8 mouse cellular contexts compared by ENCODE assay signal in the genomic region with DNA sequence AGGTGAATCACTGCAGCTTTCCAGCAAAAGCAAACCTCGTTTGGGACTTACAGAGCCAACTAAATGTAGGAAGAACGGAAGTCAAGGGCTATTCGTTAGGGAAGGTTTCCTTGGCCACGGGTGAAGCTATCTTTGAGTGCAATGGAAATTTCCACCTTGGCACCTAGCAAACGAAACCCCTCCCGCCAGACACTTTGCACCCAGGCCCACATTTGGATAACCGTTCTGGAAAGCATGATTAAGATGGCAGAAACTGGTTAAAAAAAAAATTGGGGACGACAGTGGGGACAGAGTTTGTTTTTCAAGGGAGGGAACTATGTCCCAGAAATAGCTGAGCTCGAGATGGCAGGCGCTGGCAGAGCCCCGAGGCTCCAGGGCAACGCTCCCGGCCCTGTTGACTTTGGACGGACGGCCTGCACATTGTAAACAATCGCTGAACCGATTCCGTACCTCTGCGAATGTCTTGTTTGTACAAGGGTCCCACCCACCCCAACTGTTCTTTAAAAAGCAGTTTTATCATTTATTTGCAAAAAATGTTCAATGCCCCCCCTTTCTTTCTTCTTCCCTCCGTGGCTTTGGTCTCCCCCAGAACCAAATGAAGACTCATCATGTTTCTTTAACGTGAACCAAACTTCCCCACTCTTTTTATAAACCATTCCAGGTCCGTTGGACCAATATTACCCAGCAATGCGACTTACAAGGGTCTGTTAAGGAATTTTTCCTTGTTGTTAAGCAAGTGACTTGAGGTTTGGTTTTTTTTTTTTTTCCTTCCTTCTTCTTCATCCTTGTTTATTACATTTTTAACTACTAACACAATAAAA. TPM values are rescaled to one million over a fixed set of nuclear protein-coding genes. Genes with fewer than 3 reads are reported as not detected.
A peak's percentile ranks its signal among the peaks of the same experiment; 100 is the strongest.
DNase-seq lines count a peak whose midpoint lies in the region; ATAC-seq lines count a peak whose summit lies in the region.

No protein-coding gene starts in this region.

- H3K9me3 ChIP-seq in intestine, embryonic 14.5 days (ENCODE audit: control insufficient read depth, low read length): no peaks in the 10 kb centered on the region
- no peaks in the 10 kb centered on the region for H3K9me3 ChIP-seq in liver, embryonic 12.5 days (replicated peaks)

- H3K4me2 ChIP-seq in intestine, embryonic 14.5 days (ENCODE audit: low read length): peak overlapping the region; percentile 49
- peak overlapping the region; percentile 55 for H3K4me2 ChIP-seq in liver, embryonic 12.5 days

- peak; percentile 25 for DNase-seq in adrenal gland, postnatal 14 days
- DNase-seq in cerebellum, adult 9-10 months: peak; percentile 16
- DNase-seq in gastrocnemius, postnatal 25 days: peak; percentile 30
- no peak for DNase-seq in intestine, embryonic 14.5 days (ENCODE audit: low spot score)
- DNase-seq in neural tube, embryonic 10.5 days (ENCODE audit: extremely low spot score, low spot score): peak; percentile 23
- no peak for DNase-seq in frontal cortex, postnatal 36 days (ENCODE audit: low spot score in 2 of 2)

- peak overlapping the region; percentile 85 for H3K27ac ChIP-seq in intestine, embryonic 14.5 days (ENCODE audit: low read depth)
- H3K27ac ChIP-seq in liver, embryonic 12.5 days: peak overlapping the region; percentile 28

- no peak for ATAC-seq in intestine, embryonic 14.5 days (replicated peaks; ENCODE audit: low FRiP score, low TSS enrichment, low read depth)
- ATAC-seq in liver, embryonic 12.5 days: no peak
- ATAC-seq in erythroblast, adult 5-6 weeks (replicated peaks; ENCODE audit: low FRiP score, poor library complexity, severe bottlenecking): no peak

- H3K4me1 ChIP-seq in intestine, embryonic 14.5 days (replicated peaks; ENCODE audit: control insufficient read depth, insufficient read depth, low read length): peaks cover 14% of the 10 kb centered on the region
- H3K4me1 ChIP-seq in liver, embryonic 12.5 days: peaks cover 11% of the 10 kb centered on the region

- H3K27me3 ChIP-seq in intestine, embryonic 14.5 days (replicated peaks; ENCODE audit: control insufficient read depth, insufficient read depth, low read length): no peaks in the 10 kb centered on the region
- peaks cover 10% of the 10 kb centered on the region for H3K27me3 ChIP-seq in liver, embryonic 12.5 days (replicated peaks)

- H3K4me3 ChIP-seq in intestine, embryonic 14.5 days (ENCODE audit: low read depth, low read length): peak overlapping the region; percentile 22
- H3K4me3 ChIP-seq in liver, embryonic 12.5 days: no peak overlapping the region

- no peak overlapping the region for H3K9ac ChIP-seq in intestine, embryonic 14.5 days (ENCODE audit: low read length)
- no peak overlapping the region for H3K9ac ChIP-seq in liver, embryonic 12.5 days

- no peaks in the 10 kb centered on the region for H3K36me3 ChIP-seq in intestine, embryonic 14.5 days (ENCODE audit: control insufficient read depth, insufficient read depth, low read length)
- no peaks in the 10 kb centered on the region for H3K36me3 ChIP-seq in liver, embryonic 12.5 days

- WGBS in intestine, embryonic 14.5 days: 14% methylated on average over 23 of the region's 23 CpGs
- whole genome bisulfite sequencing in liver, embryonic 12.5 days (ENCODE audit: insufficient replicate concordance): 34% methylated on average over 23 of the region's 23 CpGs

RNA-seq across cellular contexts. Expression of a gene that starts 57.5 kb away (rescaled TPM):
- total RNA-seq in adrenal gland, postnatal 14 days (2021): not detected in 2 replicates
- total RNA-seq in gastrocnemius, postnatal 25 days (2021): under 1 TPM; 0.08 TPM
- polyA plus RNA-seq in intestine, embryonic 14.5 days (2014; fragmentation: Nextera tagmentation; extraction: Ambion mirVana): not detected in 2 replicates
- polyA plus RNA-seq in liver, embryonic 12.5 days (2016; fragmentation: Nextera tagmentation; extraction: Ambion mirVana): not detected in 2 replicates
- not detected in 2 replicates for total RNA-seq in erythroblast, adult 5-6 weeks (2015; ENCODE audit: low replicate concordance)
- total RNA-seq in erythroblast, adult 5-6 weeks (2017; ENCODE audit: low replicate concordance): not detected in 2 replicates

Comparison
In these comparisons a context has a peak if more than half of its experiments do, and no peak if none do; other contexts are left out.
1. DNase-seq: peak in adrenal gland, postnatal 14 days (single experiment), cerebellum, adult 9-10 months (single experiment), gastrocnemius, postnatal 25 days (single experiment) and neural tube, embryonic 10.5 days (single experiment); none in intestine, embryonic 14.5 days (single experiment) and frontal cortex, postnatal 36 days (0 of 2).